ENCODE assay signal across 9 mouse cellular contexts in the genomic region with DNA sequence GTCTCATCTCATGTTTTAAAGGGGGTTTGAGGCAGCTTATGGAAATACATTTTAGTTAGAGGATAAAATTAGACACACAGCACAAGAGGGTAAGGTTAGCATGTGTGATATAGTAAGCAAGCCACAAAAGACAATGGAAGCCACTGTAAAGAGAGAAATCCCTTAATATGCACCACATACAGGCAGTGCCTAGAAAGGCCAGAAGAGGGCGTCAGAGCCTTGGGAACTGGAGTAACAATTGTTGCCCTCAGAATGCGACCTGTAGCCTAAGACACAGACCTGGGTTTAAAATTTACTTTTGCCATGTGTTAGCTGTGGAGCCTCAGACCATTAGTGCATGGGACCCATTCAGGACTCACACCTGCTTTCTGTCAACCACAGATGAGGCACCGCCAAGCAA. TPM values are rescaled to one million over a fixed set of nuclear protein-coding genes. Genes with fewer than 3 reads are reported as not detected.
DNase-seq lines count a peak whose midpoint lies in the region; ATAC-seq and TF ChIP-seq lines count a peak whose summit lies in the region.
"Had no signal": no experiment of that assay in that cellular context is flagged by ENCODE, and none has a peak within 500 bp of the region (broad histone marks: within the 10 kb centered on the region; RNA-seq: fewer than 3 reads in every experiment).

No protein-coding gene starts in this region.

- DNase-seq in gastrocnemius, adult 2 months, result no peak
- DNase-seq in gastrocnemius, postnatal 14 days, result no peak
- DNase-seq in right cerebral cortex, adult 2 months (ENCODE audit: low spot score in 2 of 2), result peak; percentile 48 to 53
- no peak for DNase-seq in right cerebral cortex, postnatal 25 days
- DNase-seq in mesoderm, embryonic 11.5 days (ENCODE audit: low read depth, low spot score), result peak; percentile 26
- DNase-seq in gastrocnemius, postnatal 36 days, result no peak

- intact Hi-C loops in gastrocnemius, adult 2 months (cut with DNase I), result no loop called here
- intact Hi-C loops in gastrocnemius, postnatal 14 days (cut with DNase I; ENCODE audit: low total_unique reads), result no loop called here
- intact Hi-C loops in gastrocnemius, postnatal 36 days (cut with DNase I), result no loop called here

- ATAC-seq in heart, embryonic 11.5 days (replicated peaks; ENCODE audit: insufficient number of reproducible peaks, low FRiP score, low TSS enrichment), result no peak

- no peaks in the 10 kb centered on the region for H3K36me3 ChIP-seq in heart, embryonic 11.5 days (ENCODE audit: control insufficient read depth, insufficient read depth, low read length)
- H3K36me3 ChIP-seq: heart, embryonic 15.5 days had no signal

- H3K4me1 ChIP-seq in cortical plate, adult 2 months (ENCODE audit: control insufficient read depth, insufficient read depth, low read length), result peaks cover 3% of the 10 kb centered on the region; the same call in 1 of the 2 replicates
- no peaks in the 10 kb centered on the region; the same call in 1 of the 2 replicates for H3K4me1 ChIP-seq in heart, embryonic 11.5 days (ENCODE audit: control insufficient read depth, insufficient read depth, low read length)

- H3K9me3 ChIP-seq in heart, embryonic 11.5 days (replicated peaks; ENCODE audit: control insufficient read depth, low read length), result no peaks in the 10 kb centered on the region
- H3K9me3 ChIP-seq: heart, embryonic 15.5 days had no signal

- H3K27ac ChIP-seq in gastrocnemius, adult 2 months, result no peak overlapping the region
- no peak overlapping the region for H3K27ac ChIP-seq in cortical plate, adult 2 months (ENCODE audit: insufficient read depth, low read length)
- no peak overlapping the region for H3K27ac ChIP-seq in heart, embryonic 11.5 days (ENCODE audit: low read depth, low read length)
- H3K27ac ChIP-seq: heart, embryonic 15.5 days had no signal

- H3K9ac ChIP-seq in heart, embryonic 11.5 days (ENCODE audit: low read depth, low read length), result no peak overlapping the region
- H3K9ac ChIP-seq: heart, embryonic 15.5 days had no signal

- no peaks in the 10 kb centered on the region for H3K27me3 ChIP-seq in heart, embryonic 11.5 days (ENCODE audit: control insufficient read depth, insufficient read depth, low read length)
- H3K27me3 ChIP-seq: heart, embryonic 15.5 days had no signal

- no peak overlapping the region for H3K4me2 ChIP-seq in heart, embryonic 11.5 days
- H3K4me2 ChIP-seq: heart, embryonic 15.5 days had no signal

- TF ChIP-seq POLR2A in cortical plate, adult 2 months (IDR thresholded peaks at IDR 0.05; ENCODE audit: extremely low read depth, insufficient read depth, low read length), result no peak

- 22% methylated on average over 3 of the region's 3 CpGs for WGBS in heart, embryonic 11.5 days (ENCODE audit: insufficient replicate concordance)

- peak; percentile 42 for TF ChIP-seq CTCF in gastrocnemius, adult 2 months (IDR thresholded peaks at IDR 0.05)
- peak; percentile 57 for TF ChIP-seq CTCF in cortical plate, adult 2 months (IDR thresholded peaks at IDR 0.05; ENCODE audit: extremely low read depth, insufficient read depth, low read length)

- H3K4me3 ChIP-seq in gastrocnemius, adult 2 months, result no peak overlapping the region
- H3K4me3 ChIP-seq in cortical plate, adult 2 months (ENCODE audit: insufficient read depth, low read length), result no peak overlapping the region
- H3K4me3 ChIP-seq in heart, embryonic 11.5 days (ENCODE audit: low read depth, low read length), result no peak overlapping the region
- H3K4me3 ChIP-seq: heart, embryonic 15.5 days had no signal

RNA-seq across cellular contexts. Expression of a gene that starts 54.2 kb away (rescaled TPM):
- total RNA-seq in gastrocnemius, adult 2 months (2021), result under 1 TPM; 0.31 to 0.89 TPM
- 1 to 10 TPM; 2.0 to 2.3 TPM for total RNA-seq in gastrocnemius, postnatal 14 days (2021)
- polyA plus RNA-seq in cortical plate, adult 2 months (2012; rRNA removed), result 123 and 124 TPM in 2 replicates
- total RNA-seq in gastrocnemius, postnatal 36 days (2021), result under 1 TPM; 0.64 to 0.69 TPM
- polyA plus RNA-seq in heart, embryonic 11.5 days (2014; fragmentation: Nextera tagmentation; extraction: Ambion mirVana), result 14.6 and 15.4 TPM in 2 replicates

Comparison
In these comparisons a context has a peak if more than half of its experiments do, and no peak if none do; other contexts are left out.
1. DNase-seq: peak in right cerebral cortex, adult 2 months (2 of 2) and mesoderm, embryonic 11.5 days (single experiment); none in gastrocnemius, adult 2 months (single experiment), gastrocnemius, postnatal 14 days (single experiment), right cerebral cortex, postnatal 25 days (single experiment) and gastrocnemius, postnatal 36 days (0 of 2).